Mouse (Mus musculus) retina, postnatal 7 days (tissue): Measurements from ENCODE around the gene Zfp420.
"Not testable (repeated sequence)": the region's sequence is repeated elsewhere in the genome, so short reads cannot be mapped to it uniquely, and the experiment has no call there.

Experiments used
- DNase-seq: peaks from one replicate; pipeline ENCODE4 v3.0.0-alpha.2; 2012; ENCODE audit warnings: low read depth, low spot score

The Zfp420 gene

GRCm38 (mm10) chr7:29859532-29860517 lies at the start of gene Zfp420:
Gene Zfp420 (plus strand): TSS chr7:29859979.
- peak; percentile 82 for DNase-seq

DNA sequence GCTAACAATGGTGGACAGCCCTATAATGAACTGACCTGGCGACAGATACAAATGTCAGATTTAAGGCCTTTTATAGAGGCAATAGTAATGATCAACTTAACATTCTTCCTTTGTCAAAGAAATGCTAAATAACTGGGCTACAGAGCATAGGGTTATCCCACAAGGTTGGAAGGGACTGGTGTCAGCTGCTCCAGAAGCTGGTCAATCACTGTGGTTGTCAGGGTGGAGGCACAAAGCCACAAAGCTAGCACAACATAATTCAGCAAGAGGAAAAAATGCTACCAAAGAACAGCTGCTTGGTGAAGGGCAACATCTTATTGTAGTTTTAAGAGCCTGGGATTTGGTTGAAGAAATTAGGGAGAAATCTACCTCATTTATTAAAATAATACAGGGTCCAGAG lies 47.5 kb upstream of the Zfp420 start:
- no peak for DNase-seq

- DNase-seq, result no peak
Observed at GRCm38 (mm10) chr7:29814381-29814780, 45.4 kb upstream of the Zfp420 start.

GRCm38 (mm10) chr7:29815061-29815784 lies 44.6 kb upstream of the Zfp420 start:
- no peak for DNase-seq

GRCm38 (mm10) chr7:29815910-29816429 lies 43.8 kb upstream of the Zfp420 start, which contains the start of gene Zfp790:
Gene Zfp790 (plus strand): TSS chr7:29816114.
- DNase-seq, result peak; percentile 81

GRCm38 (mm10) chr7:29818619-29819254 lies 41.0 kb upstream of the Zfp420 start:
- DNase-seq, result peak; percentile 75

DNA sequence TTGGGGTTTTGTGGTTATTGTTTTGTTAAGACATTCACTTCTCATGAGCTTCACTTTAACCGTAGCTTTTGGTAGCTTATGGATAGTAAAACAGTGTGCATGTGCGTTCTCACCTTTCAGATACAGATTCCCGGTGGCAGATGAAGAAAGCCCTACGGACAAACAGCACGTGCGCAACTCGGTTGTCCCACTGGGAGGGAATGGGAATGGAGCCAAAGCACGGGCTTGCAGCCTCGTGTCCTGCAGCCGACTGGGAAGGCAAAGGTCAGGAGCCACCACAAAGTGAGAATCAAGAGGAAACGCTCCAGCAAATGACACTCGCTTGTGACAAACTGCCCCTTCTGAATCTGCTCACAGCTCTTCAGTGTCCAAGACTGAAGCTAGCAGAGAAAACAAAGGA lies 31.8 kb upstream of the Zfp420 start:
- no peak for DNase-seq

- DNase-seq, result no peak
Observed at GRCm38 (mm10) chr7:29829804-29830203, 30.0 kb upstream of the Zfp420 start.

- DNase-seq, result no peak
Observed at GRCm38 (mm10) chr7:29836816-29837215, 23.0 kb upstream of the Zfp420 start.

GRCm38 (mm10) chr7:29839256-29839655 lies 20.5 kb upstream of the Zfp420 start:
- no peak for DNase-seq

GRCm38 (mm10) chr7:29842105-29842504 lies 17.7 kb upstream of the Zfp420 start:
- DNase-seq, result no peak

DNA sequence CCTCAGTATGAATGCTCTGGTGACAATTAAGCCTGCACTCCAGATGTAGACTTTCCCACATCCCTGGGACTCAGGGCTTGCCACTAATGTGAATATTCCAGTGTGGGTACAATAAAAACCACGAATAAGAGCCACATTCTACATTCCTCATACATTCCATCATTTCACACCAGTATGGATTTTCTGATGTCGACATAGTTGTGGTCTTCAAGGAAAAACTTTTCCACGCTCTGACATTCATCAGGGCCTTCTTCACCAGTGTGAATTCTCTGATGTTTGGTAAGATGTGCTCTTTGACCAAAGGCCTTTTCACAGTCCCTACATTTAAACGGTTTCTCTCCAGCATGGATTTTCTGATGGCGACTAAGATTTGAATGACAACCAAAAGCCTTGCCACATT lies 15.2 kb upstream of the Zfp420 start:
- DNase-seq, result no peak

- DNase-seq, result no peak
Observed at GRCm38 (mm10) chr7:29852831-29853218, 7.0 kb upstream of the Zfp420 start.

DNA sequence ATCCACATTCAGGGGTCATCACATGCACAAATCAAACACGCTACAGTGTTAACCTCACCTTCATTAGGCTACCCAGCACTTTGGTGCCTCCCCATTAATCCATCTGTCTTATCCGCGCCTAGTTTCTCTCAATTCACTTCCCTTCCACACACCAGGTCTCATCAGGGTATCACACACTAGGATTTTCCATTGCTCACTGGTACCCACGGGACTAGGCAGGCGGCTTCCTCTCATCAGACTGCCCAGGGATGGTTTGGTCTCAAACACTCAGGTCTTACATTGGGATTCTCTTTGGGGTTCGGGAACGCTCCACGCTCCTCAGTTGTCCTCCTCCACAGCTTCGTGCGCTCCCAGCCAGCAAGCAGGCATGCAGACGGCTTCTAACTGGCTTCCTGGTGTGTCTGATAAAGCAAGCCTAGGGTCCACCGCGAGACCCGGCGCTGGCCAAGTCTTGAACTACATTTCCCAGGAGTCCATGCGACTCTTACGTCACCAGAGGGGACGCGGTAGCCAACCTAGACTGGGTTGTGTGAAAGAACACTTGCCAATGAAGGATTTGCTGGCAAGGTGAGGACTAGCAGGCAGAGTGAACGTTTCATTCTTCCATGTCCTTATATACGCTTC lies 6.4 kb upstream of the Zfp420 start, which contains the start of gene Zfp940:
Gene Zfp940, minus strand, starts transcription at position 451 of the 624 bp plus-strand sequence.
- peak; percentile 79 for DNase-seq

GRCm38 (mm10) chr7:29861660-29862059 lies 1.9 kb downstream of the Zfp420 start:
- DNase-seq, result no peak

GRCm38 (mm10) chr7:29874256-29874655 lies 14.5 kb downstream of the Zfp420 start:
- no peak for DNase-seq

- not testable (repeated sequence) for DNase-seq
Observed at GRCm38 (mm10) chr7:29877561-29877960, 17.8 kb downstream of the Zfp420 start.

- DNase-seq, result no peak
Observed at GRCm38 (mm10) chr7:29880056-29880455, 20.3 kb downstream of the Zfp420 start.

- no peak for DNase-seq
Observed at GRCm38 (mm10) chr7:29880916-29881315, 21.1 kb downstream of the Zfp420 start.

- no peak for DNase-seq
Observed at GRCm38 (mm10) chr7:29890501-29890900, 30.7 kb downstream of the Zfp420 start.

GRCm38 (mm10) chr7:29892756-29893155 lies 33.0 kb downstream of the Zfp420 start:
- DNase-seq, result no peak
